ENCODE assay signal across 8 mouse cellular contexts in genomic region chr10:69005199-69005872, GRCm38 (mm10).
A peak's percentile ranks its signal among the peaks of the same experiment; 100 is the strongest.
DNase-seq lines count a peak whose midpoint lies in the region; ATAC-seq lines count a peak whose summit lies in the region.

No protein-coding gene starts in this region.

- no peak overlapping the region for H3K9ac ChIP-seq in heart, embryonic 11.5 days (ENCODE audit: low read depth, low read length)
- H3K9ac ChIP-seq in embryonic facial prominence, embryonic 14.5 days (ENCODE audit: low read depth, low read length): no peak overlapping the region

- H3K4me3 ChIP-seq in heart, embryonic 11.5 days (ENCODE audit: low read depth, low read length): no peak overlapping the region
- no peak overlapping the region for H3K4me3 ChIP-seq in embryonic facial prominence, embryonic 14.5 days (ENCODE audit: low read depth, low read length)

- intact Hi-C loops in left cerebral cortex, postnatal 4 days (cut with DNase I): no loop called here

- no peaks in the 10 kb centered on the region for H3K27me3 ChIP-seq in heart, embryonic 11.5 days (ENCODE audit: control insufficient read depth, insufficient read depth, low read length)
- H3K27me3 ChIP-seq in embryonic facial prominence, embryonic 14.5 days (replicated peaks; ENCODE audit: control insufficient read depth, insufficient read depth, low read length): no peaks in the 10 kb centered on the region

- H3K4me1 ChIP-seq in heart, embryonic 11.5 days (ENCODE audit: control insufficient read depth, insufficient read depth, low read length): no peaks in the 10 kb centered on the region
- no peaks in the 10 kb centered on the region for H3K4me1 ChIP-seq in embryonic facial prominence, embryonic 14.5 days (ENCODE audit: control insufficient read depth, insufficient read depth, low read length)

- no peak overlapping the region for H3K27ac ChIP-seq in heart, embryonic 11.5 days (ENCODE audit: low read depth, low read length)
- no peak overlapping the region for H3K27ac ChIP-seq in embryonic facial prominence, embryonic 14.5 days (replicated peaks; ENCODE audit: low read depth, low read length)

- H3K9me3 ChIP-seq in heart, embryonic 11.5 days (replicated peaks; ENCODE audit: control insufficient read depth, low read length): 0 out of 2 replicates have a peak, but pooled peaks cover 2% of the 10 kb centered on the region
- peaks cover 10% of the 10 kb centered on the region for H3K9me3 ChIP-seq in embryonic facial prominence, embryonic 14.5 days (ENCODE audit: control insufficient read depth, low read length)

- peak; percentile 57 for DNase-seq in heart, adult 8-10 months (ENCODE audit: low spot score)
- DNase-seq in adrenal gland, postnatal 14 days: peak; percentile 88
- peak; percentile 83 for DNase-seq in embryonic facial prominence, embryonic 14.5 days (ENCODE audit: low spot score)
- DNase-seq in induced T-regulatory cell, adult 2 months (ENCODE audit: low read depth): peak; percentile 58
- DNase-seq in left cerebral cortex, postnatal 4 days: peak; percentile 85
- DNase-seq in ovary, postnatal 10 days (ENCODE audit: low spot score): peak; percentile 80
- DNase-seq in thymus, adult 18-20 months: peak; percentile 5 to 25

- no peaks in the 10 kb centered on the region for H3K36me3 ChIP-seq in heart, embryonic 11.5 days (ENCODE audit: control insufficient read depth, insufficient read depth, low read length)
- H3K36me3 ChIP-seq in embryonic facial prominence, embryonic 14.5 days (ENCODE audit: control insufficient read depth, insufficient read depth, low read length): no peaks in the 10 kb centered on the region

- no peak for ATAC-seq in heart, embryonic 11.5 days (replicated peaks; ENCODE audit: insufficient number of reproducible peaks, low FRiP score, low TSS enrichment)
- ATAC-seq in embryonic facial prominence, embryonic 14.5 days (ENCODE audit: low read depth): no peak

- no peak overlapping the region for H3K4me2 ChIP-seq in heart, embryonic 11.5 days
- no peak overlapping the region for H3K4me2 ChIP-seq in embryonic facial prominence, embryonic 14.5 days (ENCODE audit: low read depth, low read length)

- WGBS in heart, embryonic 11.5 days (ENCODE audit: insufficient replicate concordance): 50% methylated on average over 9 of the region's 9 CpGs
- WGBS in embryonic facial prominence, embryonic 14.5 days: 42% methylated on average over 9 of the region's 9 CpGs

Comparison
In these comparisons a context has a peak if more than half of its experiments do, and no peak if none do; other contexts are left out.
1. DNase-seq: peak in every context shown above with its lines; median percentile 88 in adrenal gland, postnatal 14 days; 85 in left cerebral cortex, postnatal 4 days; 83 in embryonic facial prominence, embryonic 14.5 days; 80 in ovary, postnatal 10 days; 58 in induced T-regulatory cell, adult 2 months; 57 in heart, adult 8-10 months; 15 in thymus, adult 18-20 months.